Mouse (Mus musculus): ENCODE measurements around the gene Stum. TPM values are rescaled to one million over a fixed set of nuclear protein-coding genes. Genes with fewer than 3 reads are reported as not detected.

Gene Stum
- polyA plus RNA-seq, 1 experiment from 2014 or later: 5.5 TPM

- peak overlapping the region; percentile 64 for H3K9ac ChIP-seq
- peaks cover 22% of the 10 kb centered on the region for H3K4me1 ChIP-seq (replicated peaks)
- ATAC-seq (ENCODE audit: low read depth): no peak
- H3K36me3 ChIP-seq: no peaks in the 10 kb centered on the region
- peak overlapping the region; percentile 75 for H3K27ac ChIP-seq (replicated peaks)
- no peaks in the 10 kb centered on the region for H3K9me3 ChIP-seq
- no peaks in the 10 kb centered on the region for H3K27me3 ChIP-seq
- 16% methylated on average over 11 of the region's 11 CpGs for WGBS
- peak overlapping the region; percentile 62 for H3K4me2 ChIP-seq
- peak overlapping the region; percentile 40 for H3K4me3 ChIP-seq
Measured at GRCm38 (mm10) chr1:180387750-180388480, 95.4 kb downstream of the Stum start.

GRCm38 (mm10) chr1:180386951-180387749 lies 96.2 kb downstream of the Stum start:
- H3K4me3 ChIP-seq: peak overlapping the region; percentile 40
- no peaks in the 10 kb centered on the region for H3K36me3 ChIP-seq
- ATAC-seq (ENCODE audit: low read depth): peak; percentile 97
- WGBS: 2% methylated on average over 27 of the region's 27 CpGs
- H3K9me3 ChIP-seq: no peaks in the 10 kb centered on the region
- peak overlapping the region; percentile 64 for H3K9ac ChIP-seq
- H3K27ac ChIP-seq (replicated peaks): peak overlapping the region; percentile 77
- peaks cover 24% of the 10 kb centered on the region for H3K4me1 ChIP-seq (replicated peaks)
- H3K4me2 ChIP-seq: peak overlapping the region; percentile 62
- H3K27me3 ChIP-seq: no peaks in the 10 kb centered on the region

- Histone ChIP-seq H3K9me3 (no peaks in the 10 kb centered on the region), H3K4me1 (replicated peaks) (peaks cover 24% of the 10 kb centered on the region), H3K4me3 (no peak overlapping the region), H3K27ac (replicated peaks) (no peak overlapping the region), H3K36me3 (no peaks in the 10 kb centered on the region), H3K27me3 (no peaks in the 10 kb centered on the region), H3K9ac (no peak overlapping the region), H3K4me2 (no peak overlapping the region)
- ATAC-seq (ENCODE audit: low read depth): no peak
- WGBS: 86% methylated on average over 6 of the region's 6 CpGs
Measured at GRCm38 (mm10) chr1:180385308-180385707, 98.0 kb downstream of the Stum start.

GRCm38 (mm10) chr1:180384486-180384885 lies 98.8 kb downstream of the Stum start:
- Histone ChIP-seq H3K4me3 (no peak overlapping the region), H3K27ac (replicated peaks) (no peak overlapping the region), H3K4me1 (replicated peaks) (peaks cover 24% of the 10 kb centered on the region), H3K36me3 (no peaks in the 10 kb centered on the region), H3K9ac (no peak overlapping the region), H3K4me2 (no peak overlapping the region), H3K27me3 (no peaks in the 10 kb centered on the region), H3K9me3 (no peaks in the 10 kb centered on the region)
- ATAC-seq (ENCODE audit: low read depth): no peak
- WGBS: 72% methylated on average over 10 of the region's 10 CpGs

- Histone ChIP-seq H3K4me1 (replicated peaks) (peaks cover 24% of the 10 kb centered on the region), H3K4me3 (no peak overlapping the region), H3K9ac (no peak overlapping the region), H3K9me3 (no peaks in the 10 kb centered on the region), H3K27ac (replicated peaks) (no peak overlapping the region), H3K36me3 (no peaks in the 10 kb centered on the region), H3K27me3 (no peaks in the 10 kb centered on the region), H3K4me2 (no peak overlapping the region)
- 92% methylated on average over 8 of the region's 8 CpGs for WGBS
- no peak for ATAC-seq (ENCODE audit: low read depth)
Measured at GRCm38 (mm10) chr1:180383884-180384283, 99.4 kb downstream of the Stum start.

Other genes with a start within 250 kb of the Stum start
- 11.9 and 13.0 TPM in 2 replicates for gene Psen2, start 220.1 kb downstream of the Stum start, polyA plus RNA-seq (2015; fragmentation: Nextera tagmentation; extraction: Ambion mirVana)
- gene Itpkb, start 153.0 kb downstream of the Stum start, polyA plus RNA-seq (2015; fragmentation: Nextera tagmentation; extraction: Ambion mirVana): 3.9 and 4.0 TPM in 2 replicates
- 114 TPM in 2 replicates for gene Parp1, start 85.4 kb upstream of the Stum start, polyA plus RNA-seq (2015; fragmentation: Nextera tagmentation; extraction: Ambion mirVana)
- gene Lin9, start 157.6 kb upstream of the Stum start, polyA plus RNA-seq (2015; fragmentation: Nextera tagmentation; extraction: Ambion mirVana): 11.7 and 13.5 TPM in 2 replicates
- not detected in 2 replicates for gene Mixl1, start 213.5 kb upstream of the Stum start, polyA plus RNA-seq (2015; fragmentation: Nextera tagmentation; extraction: Ambion mirVana)
- gene Acbd3, start 242.5 kb upstream of the Stum start, polyA plus RNA-seq (2015; fragmentation: Nextera tagmentation; extraction: Ambion mirVana): 25.6 and 26.8 TPM in 2 replicates

Measured in neural tube, embryonic 13.5 days (tissue).